Mouse (Mus musculus) embryo, embryonic 9.5 days (tissue): ENCODE measurements around the gene Olfr1168.
"Not testable (repeated sequence)": the region's sequence is repeated elsewhere in the genome, so short reads cannot be mapped to it uniquely, and the experiment has no call there.

Source experiments
- DNase-seq: peaks from one replicate; pipeline ENCODE4 v3.0.0-alpha.2; 2017; ENCODE audit errors: extremely low spot score

The Olfr1168 gene

GRCm38 (mm10) chr2:88181580-88181979 lies at the start of gene Olfr1168:
Gene Olfr1168, plus strand, starts transcription at chr2:88181880.
- no peak for DNase-seq

GRCm38 (mm10) chr2:88155093-88155492 lies 26.6 kb upstream of the Olfr1168 start, which contains the start of gene Olfr1167:
Gene Olfr1167, minus strand, starts transcription at chr2:88155193.
- not testable (repeated sequence) for DNase-seq

- DNase-seq = no peak
Observed at GRCm38 (mm10) chr2:88220784-88221183, 39.1 kb downstream of the Olfr1168 start.

GRCm38 (mm10) chr2:88228234-88228633 lies 46.6 kb downstream of the Olfr1168 start, which contains the start of gene Olfr1170:
Gene Olfr1170, minus strand, starts transcription at chr2:88228334.
- DNase-seq = no peak
